Mouse (Mus musculus): Measurements from ENCODE around the gene Gm20594. TPM values are rescaled to one million over a fixed set of nuclear protein-coding genes. Genes with fewer than 3 reads are reported as not detected.

The Gm20594 gene
- polyA plus RNA-seq (2015; fragmentation: Nextera tagmentation; extraction: Ambion mirVana): not detected in 2 replicates

DNA sequence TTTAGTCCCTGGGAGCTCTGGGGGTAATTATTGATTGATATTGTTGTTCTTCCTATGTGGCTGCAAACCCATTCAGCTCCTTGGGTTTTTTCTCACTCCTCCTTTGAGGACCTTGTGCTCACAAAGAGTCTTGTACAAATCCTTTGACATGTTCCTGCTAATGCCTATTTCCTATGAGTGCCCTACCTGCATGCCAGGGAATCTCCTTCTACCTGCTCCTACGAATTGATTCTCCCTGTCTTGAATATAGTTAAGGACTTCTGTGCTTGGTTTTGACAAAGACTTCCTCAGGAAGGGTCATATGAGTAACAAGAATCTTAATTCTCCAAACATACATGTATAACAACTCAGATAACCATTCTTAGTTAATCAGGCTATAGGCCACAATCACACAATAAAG is at the start of gene Gm20594:
Gene Gm20594 (plus strand): TSS at position 301 of the 400 bp plus-strand sequence.
- Histone ChIP-seq H3K9ac (no peak within 1 kb of the TSS), H3K4me1 (replicated peaks) (no peaks in the 10 kb centered on the region), H3K27me3 (no peaks in the 10 kb centered on the region), H3K9me3 (no peaks in the 10 kb centered on the region), H3K4me3 (no peak within 1 kb of the TSS), H3K27ac (no peak within 1 kb of the TSS), H3K36me3 (no peaks in the 10 kb centered on the region), H3K4me2 (no peak within 1 kb of the TSS)
- no peak for ATAC-seq (ENCODE audit: low FRiP score)
- 71% methylated on average over 1 of the region's 1 CpGs for WGBS

DNA sequence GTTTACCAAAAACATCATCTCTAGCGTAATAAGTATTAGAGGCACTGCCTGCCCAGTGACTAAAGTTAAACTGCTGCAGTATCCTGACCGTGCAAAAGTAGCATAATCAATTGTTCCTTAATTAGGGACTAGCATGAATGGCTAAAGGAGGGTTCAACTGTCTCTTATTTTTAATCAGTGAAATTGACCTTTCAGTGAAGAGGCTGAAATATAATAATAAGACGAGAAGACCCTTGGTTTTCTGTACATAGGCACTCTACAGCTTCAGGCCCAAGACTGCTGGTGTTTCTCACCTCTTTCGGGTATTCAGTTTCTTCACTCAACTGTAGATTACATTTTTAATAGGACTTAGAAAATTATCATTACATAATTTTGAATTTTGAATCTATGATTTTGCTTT is 398 bp downstream of the Gm20594 start:
- no peak overlapping the region for H3K4me3 ChIP-seq
- 91% methylated on average over 4 of the region's 4 CpGs for WGBS
- no peak overlapping the region for H3K9ac ChIP-seq
- no peaks in the 10 kb centered on the region for H3K9me3 ChIP-seq
- H3K4me1 ChIP-seq (replicated peaks): no peaks in the 10 kb centered on the region
- H3K36me3 ChIP-seq: no peaks in the 10 kb centered on the region
- ATAC-seq (ENCODE audit: low FRiP score): no peak
- H3K27me3 ChIP-seq: no peaks in the 10 kb centered on the region
- H3K27ac ChIP-seq: no peak overlapping the region
- no peak overlapping the region for H3K4me2 ChIP-seq

DNA sequence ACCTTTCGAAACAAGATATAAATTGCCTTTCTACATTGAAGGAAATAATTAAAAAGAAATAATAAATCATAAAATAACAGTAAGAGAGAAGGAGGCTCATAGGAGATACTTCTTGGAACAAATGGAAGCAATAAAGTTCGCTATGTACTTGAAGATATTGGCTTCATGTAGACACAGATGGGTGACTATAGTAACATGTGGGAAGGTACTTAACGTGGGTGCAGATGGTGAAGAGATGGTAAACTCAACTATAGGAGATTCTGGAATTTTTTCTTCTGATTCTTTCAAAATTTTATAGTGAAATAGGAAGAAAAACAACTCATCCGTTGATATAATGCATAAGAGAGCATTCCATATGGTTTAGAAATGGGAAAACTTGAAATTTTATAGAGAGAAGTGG is 16.1 kb downstream of the Gm20594 start:
- WGBS: 91% methylated on average over 4 of the region's 4 CpGs
- no peak for ATAC-seq (ENCODE audit: low FRiP score)
- H3K36me3 ChIP-seq: no peaks in the 10 kb centered on the region

DNA sequence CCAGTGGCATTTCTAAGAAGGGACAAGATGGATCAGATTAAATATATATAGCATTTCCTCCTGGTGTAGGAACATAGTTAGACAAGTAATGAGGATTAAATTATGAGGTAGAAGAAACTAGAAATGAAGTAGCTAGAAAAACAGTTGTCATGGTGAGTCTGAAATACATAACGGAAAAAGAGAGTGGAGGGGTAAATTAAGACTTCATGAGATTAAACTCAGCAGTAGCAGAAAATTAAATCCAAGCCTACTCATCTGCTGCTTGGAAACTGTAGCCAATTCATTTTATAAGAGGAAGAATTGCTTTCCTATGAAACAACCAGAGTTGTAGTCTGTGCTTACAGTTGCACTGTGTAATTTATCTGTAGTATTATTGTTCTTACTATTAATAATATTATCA is 29.1 kb downstream of the Gm20594 start:
- Histone ChIP-seq H3K27me3 (no peaks in the 10 kb centered on the region), H3K4me2 (no peak overlapping the region), H3K4me3 (no peak overlapping the region), H3K9ac (no peak overlapping the region), H3K27ac (no peak overlapping the region), H3K36me3 (no peaks in the 10 kb centered on the region), H3K9me3 (no peaks in the 10 kb centered on the region), H3K4me1 (replicated peaks) (no peaks in the 10 kb centered on the region)
- no peak for ATAC-seq (ENCODE audit: low FRiP score)
- 96% methylated on average over 1 of the region's 1 CpGs for WGBS

More for the DNA sequence above, 16.1 kb downstream of the Gm20594 start:
- Histone ChIP-seq H3K4me3 (no peak overlapping the region), H3K27me3 (no peaks in the 10 kb centered on the region), H3K4me1 (replicated peaks) (no peaks in the 10 kb centered on the region), H3K27ac (no peak overlapping the region), H3K4me2 (no peak overlapping the region), H3K9me3 (0 out of 2 replicates have a peak, but pooled peaks cover 6% of the 10 kb centered on the region), H3K9ac (no peak overlapping the region)

Other genes starting within 250 kb of the Gm20594 start
- gene Lrrtm4, start 201.0 kb downstream of the Gm20594 start, polyA plus RNA-seq (2015; fragmentation: Nextera tagmentation; extraction: Ambion mirVana): 12.8 and 14.5 TPM in 2 replicates